Mouse (Mus musculus) naive thymus-derived CD4-positive, alpha-beta T cell, adult 2 months (primary cell): Measurements from ENCODE around the gene E030018B13Rik.

Experiments used
- DNase-seq: peaks from one replicate; pipeline ENCODE4 v3.0.0-alpha.2; 2011; ENCODE audit warnings: low read depth

E030018B13Rik gene

DNA sequence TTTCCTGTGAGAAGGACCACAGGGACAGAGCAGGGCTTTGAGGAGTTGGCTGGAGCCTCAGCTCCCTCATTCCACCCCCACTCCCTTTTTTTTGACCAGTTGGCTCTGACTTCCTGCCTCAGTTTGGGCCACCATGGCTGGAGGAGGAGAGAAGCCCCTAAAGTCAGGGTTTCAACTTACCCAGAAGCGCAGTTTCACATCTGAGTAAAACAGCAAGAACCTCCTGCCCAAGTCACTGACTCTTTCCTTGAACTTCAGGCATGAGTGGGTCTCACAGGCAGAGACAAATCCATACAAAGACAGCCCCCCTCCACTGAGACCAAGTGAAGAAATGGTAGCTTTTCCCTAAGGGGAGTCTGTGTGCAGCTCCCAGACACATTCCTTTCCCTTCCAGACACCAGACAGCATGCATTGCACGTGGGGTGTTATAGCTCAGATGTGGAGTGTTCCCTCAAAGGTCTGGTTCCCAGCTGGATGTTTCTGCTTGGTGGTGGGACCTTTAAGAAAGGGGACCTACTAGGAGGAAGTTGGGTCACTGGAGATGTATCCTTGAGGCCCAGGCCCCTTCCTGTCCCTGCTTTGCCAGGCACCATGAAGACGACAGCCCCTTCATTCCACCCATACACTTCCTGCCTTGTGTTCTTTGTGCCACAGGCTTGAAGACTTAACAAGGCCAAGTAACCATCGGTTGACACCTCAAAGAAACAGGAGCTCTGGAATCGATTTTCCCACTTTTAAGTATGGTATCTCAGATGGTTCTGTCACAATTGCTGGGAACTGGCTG lies 49.2 kb downstream of the E030018B13Rik start:
- DNase-seq = peak; percentile 56

DNA sequence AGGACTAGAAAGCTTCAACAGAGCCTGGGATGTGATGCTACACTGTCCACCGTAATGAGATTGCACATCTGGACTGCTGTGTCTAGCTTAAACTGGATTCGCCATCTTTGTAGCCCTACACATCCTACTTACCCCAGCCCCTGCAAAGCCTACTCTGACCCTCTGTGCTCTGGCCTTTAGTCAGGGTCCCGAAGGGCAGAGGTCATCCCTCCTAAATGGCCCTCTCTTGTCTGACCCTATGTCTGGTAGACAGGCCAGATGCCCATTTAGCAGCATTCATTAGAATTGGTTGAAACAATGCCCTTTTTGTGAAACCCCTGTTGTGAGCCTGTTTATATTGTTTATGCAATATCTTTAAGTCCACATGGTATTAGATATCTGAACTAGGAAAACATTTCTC lies 53.3 kb downstream of the E030018B13Rik start:
- DNase-seq = no peak
